Mouse (Mus musculus) neural tube, embryonic 11.5 days (tissue): Measurements from ENCODE around the gene Rap2c. TPM values are rescaled to one million over a fixed set of nuclear protein-coding genes. Genes with fewer than 3 reads are reported as not detected.

Experiments used
- ATAC-seq: fragments of 200-750 bp; cut with Nextera tagmentation; 2 replicates; pipeline ENCODE4 v1.8.0; 2017; ENCODE audit warnings: moderate number of reproducible peaks, mild to moderate bottlenecking, moderate TSS enrichment, moderate library complexity; ENCODE audit not compliant: insufficient read depth, low FRiP score, low TSS enrichment
- DNase-seq: peaks from one replicate; pipeline ENCODE4 v3.0.0-alpha.2; 2015; ENCODE audit warnings: low spot score
- H3K27ac ChIP-seq: fragments of 300-500 bp; sonication (generic); 2 replicates; pipeline ENCODE4 v1.5.1; 2014; ENCODE audit warnings: low read depth, mild to moderate bottlenecking, low read length
- H3K27me3 ChIP-seq: fragments of 300-500 bp; sonication (generic); 2 replicates; pipeline ENCODE4 v1.6.1; 2014; ENCODE audit warnings: mild to moderate bottlenecking, low read length, mixed read lengths; ENCODE audit not compliant: control insufficient read depth, insufficient read depth
- H3K36me3 ChIP-seq: fragments of 300-500 bp; sonication (generic); 2 replicates; pipeline ENCODE4 v1.6.1; 2014; ENCODE audit warnings: mild to moderate bottlenecking, low read length, moderate library complexity, mixed read lengths; ENCODE audit not compliant: control insufficient read depth, insufficient read depth
- H3K4me1 ChIP-seq: fragments of 300-500 bp; sonication (generic); 2 replicates; pipeline ENCODE4 v1.6.1; 2014; ENCODE audit warnings: low read length, mixed read lengths; ENCODE audit not compliant: control insufficient read depth, insufficient read depth
- H3K4me2 ChIP-seq: fragments of 300-500 bp; sonication (generic); 2 replicates; pipeline ENCODE4 v1.6.1; 2014; ENCODE audit warnings: low read depth, mild to moderate bottlenecking, moderate library complexity
- H3K4me3 ChIP-seq: fragments of 300-500 bp; sonication (generic); 2 replicates; pipeline ENCODE4 v1.5.1; 2014; ENCODE audit warnings: low read depth, low read length
- H3K9ac ChIP-seq: fragments of 300-500 bp; sonication (generic); 2 replicates; pipeline ENCODE4 v1.6.1; 2014; ENCODE audit warnings: mild to moderate bottlenecking, low read length
- H3K9me3 ChIP-seq: fragments of 300-500 bp; sonication (generic); 2 replicates; pipeline ENCODE4 v1.6.1; 2016; ENCODE audit warnings: low read length; ENCODE audit not compliant: control insufficient read depth
- WGBS: fragments of 180-500 bp; shearing (Covaris S2); extraction: QIAGEN DNeasy Blood & Tissue Kit; methylation state at CpG from one replicate; pipeline ENCODE4 v1.1.7; 2014; 5-methylcytosine and 5-hydroxymethylcytosine counted together
- polyA plus RNA-seq: library from polyadenylated mRNA; unstranded; fragments of >200 nt; fragmentation: Nextera tagmentation; extraction: Ambion mirVana; gene quantifications from 2 replicates; pipeline ENCODE4 v1.2.1, GENCODE M21; 2014

Gene Rap2c
- polyA plus RNA-seq, 1 experiment from 2014 or later = 34.2 TPM

- H3K9ac ChIP-seq = no peak overlapping the region
- ATAC-seq (peak; percentile 58; the same call in 1 of the 2 replicates), DNase-seq (peak; percentile 43)
- no peaks in the 10 kb centered on the region for H3K36me3 ChIP-seq
- 25% methylated on average over 7 of the region's 7 CpGs for WGBS
- no peaks in the 10 kb centered on the region for H3K4me1 ChIP-seq
- H3K27me3 ChIP-seq = no peaks in the 10 kb centered on the region
- peak overlapping the region; percentile 60 for H3K27ac ChIP-seq
- H3K4me2 ChIP-seq = no peak overlapping the region
- H3K9me3 ChIP-seq = no peaks in the 10 kb centered on the region
- H3K4me3 ChIP-seq = no peak overlapping the region
Measured at GRCm38 (mm10) chrX:51035678-51036209, 17.9 kb upstream of the Rap2c start.

DNA sequence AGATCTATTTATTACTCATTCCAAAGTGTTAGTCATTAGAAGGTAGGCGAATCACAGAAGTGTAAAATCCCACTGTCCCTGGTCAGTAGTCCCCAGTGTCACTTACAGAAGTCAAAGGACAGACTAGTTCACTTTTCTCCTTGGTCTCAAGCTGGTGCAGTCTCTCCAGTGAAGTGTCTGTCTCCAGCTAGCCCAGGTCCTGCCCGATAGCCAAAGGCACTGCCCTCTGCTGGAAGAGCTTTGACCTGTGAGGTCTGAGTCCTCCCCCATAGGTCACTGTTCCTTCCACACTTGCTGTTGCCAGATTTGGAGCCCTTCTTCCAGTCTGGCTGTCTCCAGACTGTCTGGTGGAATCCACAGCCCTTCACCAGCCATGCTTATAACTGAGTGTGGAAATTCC lies 2.1 kb upstream of the Rap2c start:
- Histone ChIP-seq H3K9me3 (no peaks in the 10 kb centered on the region), H3K27me3 (no peaks in the 10 kb centered on the region), H3K27ac (no peak overlapping the region), H3K4me3 (no peak overlapping the region), H3K4me2 (no peak overlapping the region), H3K4me1 (no peaks in the 10 kb centered on the region), H3K9ac (no peak overlapping the region), H3K36me3 (no peaks in the 10 kb centered on the region)
- DNase-seq (no peak), ATAC-seq (no peak)
- 39% methylated on average over 2 of the region's 2 CpGs for WGBS

GRCm38 (mm10) chrX:51018786-51019179 lies 965 bp upstream of the Rap2c start:
- Histone ChIP-seq H3K36me3 (no peaks in the 10 kb centered on the region), H3K4me2 (peak overlapping the region; percentile 30), H3K4me3 (peak overlapping the region; percentile 54), H3K4me1 (no peaks in the 10 kb centered on the region), H3K9ac (peak overlapping the region; percentile 75), H3K27me3 (no peaks in the 10 kb centered on the region), H3K27ac (peak overlapping the region; percentile 91), H3K9me3 (no peaks in the 10 kb centered on the region)
- DNase-seq (peak; percentile 72), ATAC-seq (peak; percentile 84)
- 11% methylated on average over 29 of the region's 32 CpGs for WGBS

- Histone ChIP-seq H3K9ac (peak overlapping the region; percentile 39), H3K27ac (no peak overlapping the region), H3K9me3 (no peaks in the 10 kb centered on the region), H3K4me2 (peak overlapping the region; percentile 50), H3K4me3 (peak overlapping the region; percentile 54), H3K27me3 (no peaks in the 10 kb centered on the region), H3K4me1 (no peaks in the 10 kb centered on the region), H3K36me3 (no peaks in the 10 kb centered on the region)
- WGBS = 28% methylated on average over 12 of the region's 12 CpGs
- ATAC-seq (no peak), DNase-seq (no peak)
Measured at GRCm38 (mm10) chrX:51016926-51017325, 892 bp downstream of the Rap2c start.

DNA sequence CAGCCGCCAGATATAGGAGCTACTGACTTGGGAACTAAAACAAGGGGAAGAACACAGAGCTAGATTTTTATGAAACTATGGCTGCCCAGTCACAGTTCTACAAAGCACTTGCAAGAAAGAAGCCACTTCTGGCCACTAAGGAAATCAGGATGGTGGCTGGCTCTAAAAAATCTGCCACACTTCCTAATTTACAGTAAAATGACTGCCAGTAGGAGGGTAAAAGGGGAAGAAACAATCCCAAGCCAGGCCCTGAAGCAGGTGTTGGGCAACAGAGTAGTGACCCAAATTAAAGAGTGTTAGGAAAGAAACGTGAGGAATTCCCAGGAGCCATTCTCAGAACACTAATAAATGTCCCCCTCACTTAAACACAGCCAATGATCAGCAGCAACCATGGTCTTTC lies 5.5 kb downstream of the Rap2c start:
- Histone ChIP-seq H3K4me3 (no peak overlapping the region), H3K27me3 (no peaks in the 10 kb centered on the region)
- no peak for ATAC-seq

DNA sequence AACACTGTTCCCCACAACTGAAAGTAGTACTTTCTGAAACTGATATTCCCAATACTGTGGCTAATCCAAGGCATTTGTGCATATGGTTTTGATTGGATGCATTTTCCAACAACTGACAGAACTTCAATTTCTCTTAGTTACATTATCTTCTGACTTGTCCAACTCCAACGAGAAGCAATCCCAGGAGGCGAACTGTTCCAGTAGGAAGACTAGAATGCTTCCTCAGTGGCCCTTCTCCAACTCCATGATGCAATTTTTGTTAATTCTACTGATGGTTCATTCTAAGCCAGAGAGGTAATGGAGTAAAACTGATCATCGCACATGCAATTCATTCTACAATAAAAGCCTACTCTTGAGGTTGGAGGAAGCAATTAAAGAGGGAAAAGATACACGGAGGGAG lies 7.5 kb downstream of the Rap2c start:
- ATAC-seq (no peak), DNase-seq (no peak)
- no peaks in the 10 kb centered on the region for H3K4me1 ChIP-seq
- no peaks in the 10 kb centered on the region for H3K27me3 ChIP-seq
- H3K9me3 ChIP-seq = no peaks in the 10 kb centered on the region
- no peak overlapping the region for H3K27ac ChIP-seq
- H3K4me2 ChIP-seq = no peak overlapping the region
- no peak overlapping the region for H3K4me3 ChIP-seq
- WGBS = 83% methylated on average over 4 of the region's 4 CpGs
- no peaks in the 10 kb centered on the region for H3K36me3 ChIP-seq
- H3K9ac ChIP-seq = no peak overlapping the region

More for the DNA sequence above, 5.5 kb downstream of the Rap2c start:
- H3K9me3 ChIP-seq = no peaks in the 10 kb centered on the region
- no peaks in the 10 kb centered on the region for H3K4me1 ChIP-seq
- DNase-seq = no peak
- H3K36me3 ChIP-seq = no peaks in the 10 kb centered on the region
- no peak overlapping the region for H3K27ac ChIP-seq
- no peak overlapping the region for H3K9ac ChIP-seq
- H3K4me2 ChIP-seq = no peak overlapping the region
- 75% methylated on average over 2 of the region's 2 CpGs for WGBS

- no peak for DNase-seq
- Histone ChIP-seq H3K4me1 (no peaks in the 10 kb centered on the region), H3K36me3 (no peaks in the 10 kb centered on the region), H3K27ac (no peak overlapping the region), H3K9me3 (no peaks in the 10 kb centered on the region), H3K4me3 (no peak overlapping the region), H3K9ac (no peak overlapping the region), H3K27me3 (no peaks in the 10 kb centered on the region), H3K4me2 (no peak overlapping the region)
- WGBS = 86% methylated on average over 6 of the region's 6 CpGs
- no peak for ATAC-seq
Measured at GRCm38 (mm10) chrX:51000791-51001190, 17.0 kb downstream of the Rap2c start.

- H3K27me3 ChIP-seq = no peaks in the 10 kb centered on the region
- DNase-seq (no peak), ATAC-seq (no peak)
- no peak overlapping the region for H3K4me3 ChIP-seq
- H3K27ac ChIP-seq = no peak overlapping the region
- no peaks in the 10 kb centered on the region for H3K9me3 ChIP-seq
- H3K4me1 ChIP-seq = no peaks in the 10 kb centered on the region
- WGBS = 79% methylated on average over 2 of the region's 2 CpGs
- H3K9ac ChIP-seq = no peak overlapping the region
- no peak overlapping the region for H3K4me2 ChIP-seq
- H3K36me3 ChIP-seq = no peaks in the 10 kb centered on the region
Measured at GRCm38 (mm10) chrX:50995310-50995709, 22.5 kb downstream of the Rap2c start.

- WGBS = 80% methylated on average over 5 of the region's 5 CpGs
- ATAC-seq (no peak), DNase-seq (no peak)
- Histone ChIP-seq H3K9ac (no peak overlapping the region), H3K36me3 (no peaks in the 10 kb centered on the region), H3K4me1 (no peaks in the 10 kb centered on the region), H3K27me3 (no peaks in the 10 kb centered on the region), H3K4me2 (no peak overlapping the region), H3K27ac (no peak overlapping the region), H3K9me3 (no peaks in the 10 kb centered on the region), H3K4me3 (no peak overlapping the region)
Measured at GRCm38 (mm10) chrX:50991324-50991723, 26.5 kb downstream of the Rap2c start.
